ENCODE assay signal across 8 mouse cellular contexts in the genomic region with DNA sequence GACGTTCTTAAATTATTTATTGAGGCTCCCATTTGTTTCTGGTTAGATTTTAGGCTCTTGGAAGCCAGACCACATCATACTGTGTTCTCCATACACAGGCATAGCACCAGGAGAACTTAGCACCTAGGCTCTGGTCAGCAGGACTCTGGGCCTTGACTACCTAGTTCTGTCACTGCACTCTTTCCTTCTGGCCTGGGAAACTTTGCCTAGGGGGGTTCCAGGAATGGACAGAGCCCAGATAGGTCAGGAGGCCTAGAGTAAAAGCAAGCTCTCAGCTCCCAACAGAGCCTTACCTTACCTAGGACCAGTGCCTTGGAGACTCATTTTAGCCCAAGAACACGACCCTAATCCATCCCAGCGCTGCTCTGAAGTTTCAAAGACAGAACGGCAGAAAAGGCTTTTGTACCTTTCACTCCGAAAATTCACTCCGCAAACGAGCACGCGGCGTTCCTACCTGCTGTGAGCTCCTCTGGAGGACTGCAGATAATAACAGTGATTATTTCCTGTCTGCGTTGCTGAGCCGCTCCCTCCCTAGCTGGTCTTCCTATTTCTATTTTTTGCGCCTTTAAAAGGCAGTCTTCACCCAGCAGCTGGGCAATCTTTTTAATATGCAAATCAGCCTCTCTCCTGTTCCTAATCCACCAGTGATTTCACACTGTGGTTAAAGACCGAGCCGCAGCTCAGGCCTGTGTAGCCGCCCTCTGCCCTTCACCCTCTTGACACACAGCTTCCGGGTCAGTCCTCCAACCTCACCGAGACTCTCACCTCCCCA. TPM values are rescaled to one million over a fixed set of nuclear protein-coding genes. Genes with fewer than 3 reads are reported as not detected.
DNase-seq lines count a peak whose midpoint lies in the region; ATAC-seq lines count a peak whose summit lies in the region.

No protein-coding gene starts in this region.

- H3K9me3 ChIP-seq in heart, embryonic 13.5 days: no peaks in the 10 kb centered on the region
- H3K9me3 ChIP-seq in hindbrain, embryonic 11.5 days (ENCODE audit: control insufficient read depth, low read length): no peaks in the 10 kb centered on the region
- H3K9me3 ChIP-seq in midbrain, embryonic 15.5 days: no peaks in the 10 kb centered on the region

- no peak for ATAC-seq in heart, embryonic 13.5 days (ENCODE audit: extremely low read depth, insufficient number of reproducible peaks, low FRiP score, low TSS enrichment)
- ATAC-seq in hindbrain, embryonic 11.5 days (ENCODE audit: low FRiP score): no peak; the same call in 1 of the 2 replicates
- ATAC-seq in midbrain, embryonic 15.5 days (replicated peaks): peak; percentile 60; the same call in 1 of the 2 replicates

- H3K4me3 ChIP-seq in heart, embryonic 13.5 days: no peak overlapping the region; the same call in 1 of the 2 replicates
- H3K4me3 ChIP-seq in hindbrain, embryonic 11.5 days (ENCODE audit: low read depth, low read length): no peak overlapping the region
- peak overlapping the region; percentile 2; the same call in 1 of the 2 replicates for H3K4me3 ChIP-seq in midbrain, embryonic 15.5 days

- H3K27me3 ChIP-seq in heart, embryonic 13.5 days (replicated peaks): no peaks in the 10 kb centered on the region
- H3K27me3 ChIP-seq in hindbrain, embryonic 11.5 days (ENCODE audit: control insufficient read depth, insufficient read depth, low read length): no peaks in the 10 kb centered on the region
- no peaks in the 10 kb centered on the region for H3K27me3 ChIP-seq in midbrain, embryonic 15.5 days (replicated peaks)

- no peak for DNase-seq in heart, postnatal 36 days
- peak; percentile 64 for DNase-seq in Muller cell, postnatal 12 days (ENCODE audit: inconsistent ontology term)
- peak; percentile 51 for DNase-seq in hindbrain, embryonic 11.5 days (ENCODE audit: low spot score)
- no peak for DNase-seq in left cerebral cortex, postnatal 14 days (ENCODE audit: low spot score in 2 of 2)
- no peak for DNase-seq in right cerebral cortex, adult 2 months (ENCODE audit: low spot score in 2 of 2)
- no peak for DNase-seq in urinary bladder, postnatal 4 days (ENCODE audit: low spot score in 2 of 2)

- WGBS in heart, embryonic 13.5 days: 20% methylated on average over 18 of the region's 18 CpGs
- 13% methylated on average over 18 of the region's 18 CpGs for WGBS in hindbrain, embryonic 11.5 days
- WGBS in midbrain, embryonic 15.5 days: 5% methylated on average over 18 of the region's 18 CpGs

- H3K9ac ChIP-seq in heart, embryonic 13.5 days: peak overlapping the region; percentile 63
- H3K9ac ChIP-seq in hindbrain, embryonic 11.5 days (ENCODE audit: low read depth, low read length): no peak overlapping the region
- no peak overlapping the region for H3K9ac ChIP-seq in midbrain, embryonic 15.5 days

- H3K4me2 ChIP-seq in heart, embryonic 13.5 days: peak overlapping the region; percentile 37
- no peak overlapping the region for H3K4me2 ChIP-seq in hindbrain, embryonic 11.5 days (replicated peaks; ENCODE audit: low read depth, low read length)
- peak overlapping the region; percentile 36 for H3K4me2 ChIP-seq in midbrain, embryonic 15.5 days

- H3K4me1 ChIP-seq in heart, embryonic 13.5 days: peaks cover 49% of the 10 kb centered on the region
- peaks cover 4% of the 10 kb centered on the region for H3K4me1 ChIP-seq in hindbrain, embryonic 11.5 days (replicated peaks; ENCODE audit: control insufficient read depth, insufficient read depth, low read length)
- peaks cover 31% of the 10 kb centered on the region for H3K4me1 ChIP-seq in midbrain, embryonic 15.5 days

- peak overlapping the region; percentile 80 for H3K27ac ChIP-seq in heart, embryonic 13.5 days (replicated peaks)
- H3K27ac ChIP-seq in hindbrain, embryonic 11.5 days (ENCODE audit: low read depth, low read length): peak overlapping the region; percentile 17; the same call in 1 of the 2 replicates
- H3K27ac ChIP-seq in midbrain, embryonic 15.5 days: peak overlapping the region; percentile 62

- intact Hi-C loops in heart, postnatal 36 days (cut with DNase I): no loop called here
- intact Hi-C loops in left cerebral cortex, postnatal 14 days (cut with DNase I): no loop called here

- H3K36me3 ChIP-seq in heart, embryonic 13.5 days: no peaks in the 10 kb centered on the region
- no peaks in the 10 kb centered on the region for H3K36me3 ChIP-seq in hindbrain, embryonic 11.5 days (ENCODE audit: control insufficient read depth, insufficient read depth, low read length)
- no peaks in the 10 kb centered on the region for H3K36me3 ChIP-seq in midbrain, embryonic 15.5 days (replicated peaks)

RNA-seq across cellular contexts. Expression of a gene that starts 52.0 kb away (rescaled TPM):
- 33.2 and 36.2 TPM in 2 replicates for polyA plus RNA-seq in heart, embryonic 13.5 days (2015; fragmentation: Nextera tagmentation; extraction: Ambion mirVana)
- total RNA-seq in heart, postnatal 36 days (2021): 1 to 10 TPM; 7.3 to 7.9 TPM
- 64.3 and 68.7 TPM in 2 replicates for polyA plus RNA-seq in hindbrain, embryonic 11.5 days (2014; fragmentation: Nextera tagmentation; extraction: Ambion mirVana)
- polyA plus RNA-seq in midbrain, embryonic 15.5 days (2015; fragmentation: Nextera tagmentation; extraction: Ambion mirVana): 73.5 and 76.3 TPM in 2 replicates
- 10 to 100 TPM; 46.5 to 51.8 TPM for total RNA-seq in left cerebral cortex, postnatal 14 days (2021)

Comparison
In these comparisons a context has a peak if more than half of its experiments do, and no peak if none do; other contexts are left out.
1. H3K27ac ChIP-seq: peak in every context shown above with its lines; median percentile 80 in heart, embryonic 13.5 days; 62 in midbrain, embryonic 15.5 days; 17 in hindbrain, embryonic 11.5 days.
2. DNase-seq: peak in Muller cell, postnatal 12 days (single experiment) and hindbrain, embryonic 11.5 days (single experiment); none in heart, postnatal 36 days (0 of 2), left cerebral cortex, postnatal 14 days (0 of 2), right cerebral cortex, adult 2 months (0 of 2) and urinary bladder, postnatal 4 days (0 of 2).